In genomic region chr8:60732545-60732944, GRCm38 (mm10) we compare ENCODE assay signal across 33 mouse cellular contexts.
"Had no signal": no experiment of that assay in that cellular context is flagged by ENCODE, and none has a peak within 500 bp of the region (broad histone marks: within the 10 kb centered on the region; RNA-seq: fewer than 3 reads in every experiment).

No protein-coding gene starts in this region.

- H3K27me3 ChIP-seq: heart, embryonic 12.5 days; heart, embryonic 13.5 days; heart, embryonic 15.5 days; hindbrain, embryonic 12.5 days; hindbrain, embryonic 13.5 days; hindbrain, embryonic 15.5 days; kidney, embryonic 15.5 days had no signal

- H3K4me3 ChIP-seq: heart, adult 2 months; heart, embryonic 10.5 days; heart, embryonic 12.5 days; heart, embryonic 13.5 days; heart, embryonic 15.5 days; hindbrain, embryonic 10.5 days; hindbrain, embryonic 12.5 days; hindbrain, embryonic 13.5 days; hindbrain, embryonic 15.5 days; kidney, embryonic 15.5 days; layer of hippocampus, adult 2 months; left cerebral cortex, adult 2 months had no signal

- H3K4me1 ChIP-seq: heart, embryonic 10.5 days; heart, embryonic 12.5 days; heart, embryonic 13.5 days; heart, embryonic 15.5 days; hindbrain, embryonic 10.5 days; hindbrain, embryonic 12.5 days; hindbrain, embryonic 13.5 days; hindbrain, embryonic 15.5 days; kidney, embryonic 15.5 days had no signal

- H3K4me2 ChIP-seq: heart, embryonic 11.5 days; heart, embryonic 12.5 days; heart, embryonic 13.5 days; heart, embryonic 15.5 days; hindbrain, embryonic 12.5 days; hindbrain, embryonic 13.5 days; hindbrain, embryonic 14.5 days; hindbrain, embryonic 15.5 days; kidney, embryonic 15.5 days had no signal

- ATAC-seq: hindbrain, embryonic 16.5 days; hindbrain, postnatal 0 days; inflammation-experienced regulatory T-cells, adult 6 months had no signal

- H3K9ac ChIP-seq: heart, embryonic 12.5 days; heart, embryonic 13.5 days; heart, embryonic 15.5 days; hindbrain, embryonic 12.5 days; hindbrain, embryonic 13.5 days; hindbrain, embryonic 14.5 days; hindbrain, embryonic 15.5 days; kidney, embryonic 15.5 days had no signal

- DNase-seq: heart, adult 2 months; heart, postnatal 10 days; heart, postnatal 14 days; heart, postnatal 36 days; heart, postnatal 4 days; kidney, adult 18-20 months; kidney, adult 2 months; kidney, adult 8-10 months; kidney, adult 9 months; kidney, postnatal 10 days; kidney, postnatal 14 days; kidney, postnatal 25 days; kidney, postnatal 36 days; kidney, postnatal 4 days; layer of hippocampus, adult 9-11 months; layer of hippocampus, postnatal 36 days had no signal

- H3K27ac ChIP-seq: heart, adult 2 months; heart, embryonic 10.5 days; heart, embryonic 13.5 days; heart, embryonic 15.5 days; hindbrain, embryonic 10.5 days; hindbrain, embryonic 12.5 days; hindbrain, embryonic 13.5 days; hindbrain, embryonic 14.5 days; hindbrain, embryonic 15.5 days; hindbrain, postnatal 0 days; kidney, embryonic 15.5 days; kidney, postnatal 0 days; layer of hippocampus, adult 2 months; left cerebral cortex, adult 2 months had no signal

- H3K9me3 ChIP-seq: heart, embryonic 10.5 days; heart, embryonic 13.5 days; heart, embryonic 15.5 days; hindbrain, embryonic 10.5 days; hindbrain, embryonic 12.5 days; hindbrain, embryonic 13.5 days; hindbrain, embryonic 15.5 days; kidney, embryonic 15.5 days had no signal

- H3K36me3 ChIP-seq: heart, embryonic 10.5 days; heart, embryonic 12.5 days; heart, embryonic 13.5 days; heart, embryonic 15.5 days; hindbrain, embryonic 10.5 days; hindbrain, embryonic 12.5 days; hindbrain, embryonic 13.5 days; hindbrain, embryonic 15.5 days; kidney, embryonic 15.5 days had no signal
